Mouse (Mus musculus) mesoderm, embryonic 11.5 days (tissue): ENCODE data around the gene 4930469K13Rik.

Experiments
- DNase-seq: peaks from one replicate; pipeline ENCODE4 v3.0.0-alpha.2; 2012; ENCODE audit warnings: low read depth, low spot score

Gene 4930469K13Rik

GRCm38 (mm10) chr11:34042808-34043207, 55.5 kb downstream of the 4930469K13Rik start:
- no peak for DNase-seq

GRCm38 (mm10) chr11:34040061-34040460, 58.3 kb downstream of the 4930469K13Rik start:
- DNase-seq: no peak

GRCm38 (mm10) chr11:34035909-34036658, 62.3 kb downstream of the 4930469K13Rik start:
- DNase-seq: no peak

GRCm38 (mm10) chr11:34034794-34035193, 63.6 kb downstream of the 4930469K13Rik start:
- DNase-seq: no peak

GRCm38 (mm10) chr11:34034008-34034505, 64.3 kb downstream of the 4930469K13Rik start:
- DNase-seq: no peak

- no peak for DNase-seq
These were observed 67.1 kb downstream of the 4930469K13Rik start for GRCm38 (mm10) chr11:34031015-34031805.

- no peak for DNase-seq
These were observed 68.7 kb downstream of the 4930469K13Rik start for GRCm38 (mm10) chr11:34029658-34030057.

GRCm38 (mm10) chr11:34025091-34025490, 73.3 kb downstream of the 4930469K13Rik start:
- DNase-seq: no peak

GRCm38 (mm10) chr11:34012007-34012652, 86.2 kb downstream of the 4930469K13Rik start:
- DNase-seq: no peak

- DNase-seq: no peak
These were observed 87.5 kb downstream of the 4930469K13Rik start for GRCm38 (mm10) chr11:34010859-34011172.

GRCm38 (mm10) chr11:34010133-34010858, 88.1 kb downstream of the 4930469K13Rik start:
- no peak for DNase-seq

GRCm38 (mm10) chr11:34009316-34010087, 88.9 kb downstream of the 4930469K13Rik start:
- DNase-seq: no peak

GRCm38 (mm10) chr11:34008702-34009101, 89.7 kb downstream of the 4930469K13Rik start:
- DNase-seq: peak; percentile 55

GRCm38 (mm10) chr11:34008214-34008613, 90.1 kb downstream of the 4930469K13Rik start:
- no peak for DNase-seq

- DNase-seq: no peak
These were observed 90.7 kb downstream of the 4930469K13Rik start for GRCm38 (mm10) chr11:34007616-34008015.

GRCm38 (mm10) chr11:34002593-34002965, 95.8 kb downstream of the 4930469K13Rik start:
- no peak for DNase-seq

- peak; percentile 54 for DNase-seq
These were observed 96.3 kb downstream of the 4930469K13Rik start for GRCm38 (mm10) chr11:34001938-34002592.

- DNase-seq: no peak
These were observed 97.9 kb downstream of the 4930469K13Rik start for GRCm38 (mm10) chr11:34000416-34000815.

GRCm38 (mm10) chr11:33998244-33998643, 100.1 kb downstream of the 4930469K13Rik start:
- no peak for DNase-seq

- DNase-seq: no peak
These were observed 104.9 kb downstream of the 4930469K13Rik start for GRCm38 (mm10) chr11:33993496-33993895.
